Mouse (Mus musculus): Measurements from ENCODE around the gene Klf7. TPM values are rescaled to one million over a fixed set of nuclear protein-coding genes. Genes with fewer than 3 reads are reported as not detected.

The Klf7 gene
- total RNA-seq, 1 experiment: 10.8 TPM

DNA sequence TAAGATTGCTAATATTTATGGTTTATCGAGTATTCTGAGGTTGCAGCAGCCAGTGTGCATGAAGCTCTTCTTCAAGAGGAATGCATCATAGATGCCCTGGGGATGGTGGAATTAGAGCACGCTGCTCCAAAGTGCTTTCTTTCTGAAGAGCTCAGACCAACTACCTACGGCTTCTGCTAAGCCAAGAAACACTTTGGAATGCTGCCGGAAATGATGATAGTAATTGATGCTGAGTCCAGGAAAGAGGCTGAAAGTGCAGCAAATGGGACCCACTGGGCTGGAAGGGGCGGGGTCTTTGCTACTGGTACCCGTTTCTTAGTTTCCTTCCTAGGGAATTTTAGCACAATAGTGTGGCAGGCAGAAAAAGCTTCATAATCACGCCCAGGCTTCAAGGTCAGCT, 62.0 kb downstream of the Klf7 start:
- Histone ChIP-seq H3K4me3 (ENCODE audit: insufficient read depth in 1 of 2, low read depth in 1 of 2, low read length in 2 of 2, poor library complexity in 1 of 2, severe bottlenecking in 1 of 2) (no peak overlapping the region), H3K4me1 (ENCODE audit: control insufficient read depth in 2 of 2, insufficient read depth in 2 of 2, low read length in 2 of 2, poor library complexity in 1 of 2) (no peaks in the 10 kb centered on the region), H3K36me3 (ENCODE audit: control insufficient read depth, insufficient read depth, low read length, poor library complexity, severe bottlenecking) (no peaks in the 10 kb centered on the region; the same call in 1 of the 2 replicates), H3K9ac (ENCODE audit: insufficient read depth, low read depth, low read length, poor library complexity, severe bottlenecking) (no peak overlapping the region), H3K27ac (ENCODE audit: insufficient read depth, low read depth, low read length, poor library complexity, severe bottlenecking) (no peak overlapping the region), H3K9me3 (ENCODE audit: control insufficient read depth, insufficient read depth, low read depth, low read length) (no peaks in the 10 kb centered on the region)
- in situ Hi-C loops (cut with MboI; ENCODE audit: low sequenced_read_pairs in 2 of 2, unreplicated experiment in 2 of 2): no loop called here
- TF ChIP-seq HCFC1 (IDR thresholded peaks at IDR 0.05; ENCODE audit: borderline replicate concordance, insufficient read depth, low read length) (no peak), ZC3H11A (IDR thresholded peaks at IDR 0.05; ENCODE audit: borderline replicate concordance, low read depth, low read length) (no peak), CHD2 (IDR thresholded peaks at IDR 0.05; ENCODE audit: low read depth, low read length) (no peak), ZNF384 (IDR thresholded peaks at IDR 0.05; ENCODE audit: low read depth, low read length) (no peak), MAFK (IDR thresholded peaks at IDR 0.05; ENCODE audit: insufficient read depth, low read depth, low read length) (no peak)
- no peak for DNase-seq (ENCODE audit: low read depth, low spot score)

DNA sequence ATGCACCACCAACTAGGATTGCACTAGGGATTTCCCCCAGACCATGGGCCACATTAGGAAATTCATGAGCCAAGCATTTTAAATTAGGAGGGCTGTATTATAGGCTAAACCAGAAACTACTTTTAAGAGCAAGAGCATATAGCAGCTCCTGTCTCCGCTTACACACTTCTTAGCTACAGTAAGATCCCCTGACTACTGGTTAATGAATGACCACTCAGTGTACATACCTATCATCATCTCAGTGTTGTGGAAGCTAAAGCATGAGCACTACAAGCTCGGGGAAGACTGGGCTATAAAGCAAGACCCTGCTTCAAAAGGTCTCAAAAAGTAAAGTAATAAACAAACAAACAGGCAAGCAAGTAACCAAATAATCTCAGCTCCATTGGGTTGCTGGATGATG, 65.5 kb downstream of the Klf7 start:
- TF ChIP-seq CHD2 (IDR thresholded peaks at IDR 0.05; ENCODE audit: low read depth, low read length) (no peak), HCFC1 (IDR thresholded peaks at IDR 0.05; ENCODE audit: borderline replicate concordance, insufficient read depth, low read length) (no peak), MAFK (IDR thresholded peaks at IDR 0.05; ENCODE audit: insufficient read depth, low read depth, low read length) (no peak), ZC3H11A (IDR thresholded peaks at IDR 0.05; ENCODE audit: borderline replicate concordance, low read depth, low read length) (no peak), ZNF384 (IDR thresholded peaks at IDR 0.05; ENCODE audit: low read depth, low read length) (no peak)
- no peak for DNase-seq (ENCODE audit: low read depth, low spot score)

DNA sequence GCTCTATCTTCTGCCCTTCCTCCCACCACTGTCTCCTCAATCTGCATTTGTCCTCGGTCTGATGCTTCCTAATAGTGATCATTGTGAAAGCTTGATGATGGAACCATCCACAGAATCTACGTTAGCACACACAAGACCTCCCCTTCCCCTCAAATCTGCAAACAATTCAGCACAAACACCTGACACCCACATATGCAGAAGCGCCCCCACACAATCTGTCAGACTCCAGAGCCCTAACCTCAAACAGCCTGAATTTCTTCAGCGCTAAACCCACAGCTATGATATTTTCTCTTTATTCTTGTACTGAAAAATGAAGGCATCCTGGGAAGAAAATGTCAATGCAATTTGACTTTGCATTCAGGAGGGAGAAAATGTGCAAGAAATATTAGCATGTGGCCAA, 66.1 kb downstream of the Klf7 start:
- no peak for TF ChIP-seq HCFC1 (IDR thresholded peaks at IDR 0.05; ENCODE audit: borderline replicate concordance, insufficient read depth, low read length)

More for the DNA sequence above, 65.5 kb downstream of the Klf7 start:
- H3K4me1 ChIP-seq (ENCODE audit: control insufficient read depth in 2 of 2, insufficient read depth in 2 of 2, low read length in 2 of 2, poor library complexity in 1 of 2): no peaks in the 10 kb centered on the region
- H3K9ac ChIP-seq (ENCODE audit: insufficient read depth, low read depth, low read length, poor library complexity, severe bottlenecking): no peak overlapping the region
- in situ Hi-C loops (cut with MboI; ENCODE audit: low sequenced_read_pairs in 2 of 2, unreplicated experiment in 2 of 2): no loop called here
- H3K4me3 ChIP-seq (ENCODE audit: insufficient read depth in 1 of 2, low read depth in 1 of 2, low read length in 2 of 2, poor library complexity in 1 of 2, severe bottlenecking in 1 of 2): no peak overlapping the region
- H3K27ac ChIP-seq (ENCODE audit: insufficient read depth, low read depth, low read length, poor library complexity, severe bottlenecking): no peak overlapping the region
- H3K9me3 ChIP-seq (ENCODE audit: control insufficient read depth, insufficient read depth, low read depth, low read length): no peaks in the 10 kb centered on the region
- H3K36me3 ChIP-seq (ENCODE audit: control insufficient read depth, insufficient read depth, low read length, poor library complexity, severe bottlenecking): no peaks in the 10 kb centered on the region; the same call in 1 of the 2 replicates

GRCm38 (mm10) chr1:64055210-64055609, 66.9 kb downstream of the Klf7 start:
- no peak for TF ChIP-seq ZNF384 (IDR thresholded peaks at IDR 0.05; ENCODE audit: low read depth, low read length)
- TF ChIP-seq CHD2 (IDR thresholded peaks at IDR 0.05; ENCODE audit: low read depth, low read length): no peak
- no peak for TF ChIP-seq ZC3H11A (IDR thresholded peaks at IDR 0.05; ENCODE audit: borderline replicate concordance, low read depth, low read length)
- no peak for TF ChIP-seq HCFC1 (IDR thresholded peaks at IDR 0.05; ENCODE audit: borderline replicate concordance, insufficient read depth, low read length)
- no peak for TF ChIP-seq MAFK (IDR thresholded peaks at IDR 0.05; ENCODE audit: insufficient read depth, low read depth, low read length)
- no peaks in the 10 kb centered on the region for H3K4me1 ChIP-seq (ENCODE audit: control insufficient read depth in 2 of 2, insufficient read depth in 2 of 2, low read length in 2 of 2, poor library complexity in 1 of 2)
- H3K27ac ChIP-seq (ENCODE audit: insufficient read depth, low read depth, low read length, poor library complexity, severe bottlenecking): no peak overlapping the region
- H3K9me3 ChIP-seq (ENCODE audit: control insufficient read depth, insufficient read depth, low read depth, low read length): no peaks in the 10 kb centered on the region
- no peak for DNase-seq (ENCODE audit: low read depth, low spot score)
- no peak overlapping the region for H3K9ac ChIP-seq (ENCODE audit: insufficient read depth, low read depth, low read length, poor library complexity, severe bottlenecking)
- H3K4me3 ChIP-seq (ENCODE audit: insufficient read depth in 1 of 2, low read depth in 1 of 2, low read length in 2 of 2, poor library complexity in 1 of 2, severe bottlenecking in 1 of 2): no peak overlapping the region
- in situ Hi-C loops (cut with MboI; ENCODE audit: low sequenced_read_pairs in 2 of 2, unreplicated experiment in 2 of 2): no loop called here
- no peaks in the 10 kb centered on the region; the same call in 1 of the 2 replicates for H3K36me3 ChIP-seq (ENCODE audit: control insufficient read depth, insufficient read depth, low read length, poor library complexity, severe bottlenecking)

More for the DNA sequence above, 66.1 kb downstream of the Klf7 start:
- Histone ChIP-seq H3K9me3 (ENCODE audit: control insufficient read depth, insufficient read depth, low read depth, low read length) (no peaks in the 10 kb centered on the region), H3K4me3 (ENCODE audit: insufficient read depth in 1 of 2, low read depth in 1 of 2, low read length in 2 of 2, poor library complexity in 1 of 2, severe bottlenecking in 1 of 2) (no peak overlapping the region), H3K36me3 (ENCODE audit: control insufficient read depth, insufficient read depth, low read length, poor library complexity, severe bottlenecking) (no peaks in the 10 kb centered on the region; the same call in 1 of the 2 replicates), H3K9ac (ENCODE audit: insufficient read depth, low read depth, low read length, poor library complexity, severe bottlenecking) (no peak overlapping the region), H3K4me1 (ENCODE audit: control insufficient read depth in 2 of 2, insufficient read depth in 2 of 2, low read length in 2 of 2, poor library complexity in 1 of 2) (no peaks in the 10 kb centered on the region), H3K27ac (ENCODE audit: insufficient read depth, low read depth, low read length, poor library complexity, severe bottlenecking) (no peak overlapping the region)
- in situ Hi-C loops (cut with MboI; ENCODE audit: low sequenced_read_pairs in 2 of 2, unreplicated experiment in 2 of 2): no loop called here
- no peak for DNase-seq (ENCODE audit: low read depth, low spot score)

DNA sequence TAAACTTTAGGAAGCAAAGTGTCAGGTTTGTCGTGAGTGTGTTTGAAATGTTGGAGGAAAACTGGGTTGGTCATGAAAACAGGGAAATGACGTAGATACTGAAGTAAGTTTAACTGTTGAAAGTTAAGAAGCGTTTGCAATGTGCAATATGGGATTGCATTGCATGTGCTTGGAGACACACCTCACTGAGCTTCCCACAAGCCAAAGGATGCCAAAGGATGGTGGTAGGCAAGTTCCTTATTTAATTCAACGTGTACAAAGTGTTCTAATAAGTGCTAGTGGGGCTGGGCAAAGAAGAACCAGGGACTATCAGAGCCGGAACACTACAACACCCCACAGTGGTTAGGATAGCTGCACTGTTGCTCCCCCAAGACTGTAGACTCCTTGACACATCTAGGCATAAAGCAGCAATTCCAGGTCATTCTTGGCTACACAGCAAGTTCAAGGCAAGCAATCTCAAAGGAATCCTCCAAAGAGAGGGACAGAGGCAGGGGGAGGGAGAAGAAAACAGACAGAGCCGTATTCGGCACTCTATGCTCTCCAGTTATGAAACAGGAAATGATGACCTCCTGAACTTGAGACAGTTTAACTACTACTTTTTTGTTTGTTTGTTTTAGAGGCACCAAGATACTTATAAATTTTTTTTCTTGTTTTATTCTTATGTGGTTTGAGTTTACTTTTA, 69.9 kb downstream of the Klf7 start:
- Histone ChIP-seq H3K27ac (ENCODE audit: insufficient read depth, low read depth, low read length, poor library complexity, severe bottlenecking) (no peak overlapping the region), H3K36me3 (ENCODE audit: control insufficient read depth, insufficient read depth, low read length, poor library complexity, severe bottlenecking) (no peaks in the 10 kb centered on the region), H3K4me1 (ENCODE audit: control insufficient read depth in 2 of 2, insufficient read depth in 2 of 2, low read length in 2 of 2, poor library complexity in 1 of 2) (no peaks in the 10 kb centered on the region), H3K4me3 (ENCODE audit: insufficient read depth in 1 of 2, low read depth in 1 of 2, low read length in 2 of 2, poor library complexity in 1 of 2, severe bottlenecking in 1 of 2) (no peak overlapping the region), H3K9ac (ENCODE audit: insufficient read depth, low read depth, low read length, poor library complexity, severe bottlenecking) (no peak overlapping the region), H3K9me3 (ENCODE audit: control insufficient read depth, insufficient read depth, low read depth, low read length) (no peaks in the 10 kb centered on the region)
- no peak for DNase-seq (ENCODE audit: low read depth, low spot score)
- TF ChIP-seq ZC3H11A (IDR thresholded peaks at IDR 0.05; ENCODE audit: borderline replicate concordance, low read depth, low read length) (no peak), CHD2 (IDR thresholded peaks at IDR 0.05; ENCODE audit: low read depth, low read length) (no peak)
- in situ Hi-C loops (cut with MboI; ENCODE audit: low sequenced_read_pairs in 2 of 2, unreplicated experiment in 2 of 2): no loop called here

Data from ES-E14 (cell line).